Comparison of ENCODE assay signal across 8 mouse cellular contexts in genomic region chrX:7878007-7878419, GRCm38 (mm10). TPM values are rescaled to one million over a fixed set of nuclear protein-coding genes. Genes with fewer than 3 reads are reported as not detected.
DNase-seq lines count a peak whose midpoint lies in the region; ATAC-seq and TF ChIP-seq lines count a peak whose summit lies in the region.

Gene Pim2, plus strand, starts transcription at chrX:7878262.

- H3K79me3 ChIP-seq in C2C12 (ENCODE audit: low read depth) = no peaks in the 10 kb centered on the region

- no peak for TF ChIP-seq POLR2A in embryonic fibroblast, embryonic 13.5 days (IDR thresholded peaks at IDR 0.05; ENCODE audit: low read depth, low read length)

- H3ac ChIP-seq in C2C12 (ENCODE audit: control insufficient read depth, insufficient read length, low read depth) = peak within 1 kb of the TSS; percentile 74

- whole genome bisulfite sequencing in heart, embryonic 10.5 days = 7% methylated on average over 38 of the region's 38 CpGs
- 16% methylated on average over 30 of the region's 38 CpGs for WGBS in kidney, embryonic 15.5 days
- 23% methylated on average over 38 of the region's 38 CpGs for WGBS in limb, embryonic 15.5 days
- WGBS in midbrain, postnatal 0 days = 23% methylated on average over 27 of the region's 38 CpGs

- DNase-seq in brain, adult 2 months (ENCODE audit: low read depth, low spot score) = peak; percentile 97
- peak; percentile 91 for DNase-seq in heart, embryonic 10.5 days (ENCODE audit: low spot score)
- DNase-seq in midbrain, postnatal 0 days (ENCODE audit: low spot score) = peak; percentile 87
- DNase-seq in spleen, postnatal 36 days (ENCODE audit: low spot score in 2 of 2) = peak; percentile 90 to 91

- no peak for TF ChIP-seq CTCF in C2C12 (IDR thresholded peaks at IDR 0.05; ENCODE audit: control insufficient read depth, insufficient read depth, insufficient read length)
- no peak for TF ChIP-seq CTCF in embryonic fibroblast, embryonic 13.5 days (IDR thresholded peaks at IDR 0.05; ENCODE audit: borderline replicate concordance, insufficient read depth, low read length)
- peak; percentile 15; the same call in 1 of the 2 replicates for TF ChIP-seq CTCF in midbrain, postnatal 0 days (IDR thresholded peaks at IDR 0.05)

- no peaks in the 10 kb centered on the region for H3K36me3 ChIP-seq in C2C12 (ENCODE audit: control insufficient read depth, insufficient read depth)
- peaks cover 21% of the 10 kb centered on the region for H3K36me3 ChIP-seq in heart, embryonic 10.5 days
- H3K36me3 ChIP-seq in kidney, embryonic 15.5 days = peaks cover 16% of the 10 kb centered on the region
- H3K36me3 ChIP-seq in limb, embryonic 15.5 days = peaks cover 7% of the 10 kb centered on the region; the same call in 1 of the 2 replicates
- 0 out of 2 replicates have a peak, but pooled peaks cover 7% of the 10 kb centered on the region for H3K36me3 ChIP-seq in midbrain, postnatal 0 days (ENCODE audit: insufficient read depth, low read length)

- peak; percentile 95 for ATAC-seq in kidney, embryonic 15.5 days (replicated peaks; ENCODE audit: low FRiP score)
- peak; percentile 71 for ATAC-seq in limb, embryonic 15.5 days (ENCODE audit: insufficient number of reproducible peaks, low FRiP score, low TSS enrichment, low read depth)
- ATAC-seq in midbrain, postnatal 0 days (ENCODE audit: low FRiP score) = peak; percentile 86

- H3K27me3 ChIP-seq in C2C12 (ENCODE audit: control insufficient read depth, insufficient read depth, insufficient read length) = no peaks in the 10 kb centered on the region
- no peaks in the 10 kb centered on the region for H3K27me3 ChIP-seq in heart, embryonic 10.5 days (ENCODE audit: insufficient read depth, poor library complexity, severe bottlenecking)
- H3K27me3 ChIP-seq in kidney, embryonic 15.5 days = no peaks in the 10 kb centered on the region
- H3K27me3 ChIP-seq in limb, embryonic 15.5 days = no peaks in the 10 kb centered on the region
- H3K27me3 ChIP-seq in midbrain, postnatal 0 days (ENCODE audit: insufficient read depth, low read length) = no peaks in the 10 kb centered on the region

- H3K4me3 ChIP-seq in C2C12 (ENCODE audit: insufficient read depth, poor library complexity, severe bottlenecking) = peak within 1 kb of the TSS; percentile 23
- H3K4me3 ChIP-seq in embryonic fibroblast, embryonic 13.5 days (ENCODE audit: insufficient read depth, low read length) = peak within 1 kb of the TSS; percentile 28
- H3K4me3 ChIP-seq in heart, embryonic 10.5 days = peak within 1 kb of the TSS; percentile 64
- peak within 1 kb of the TSS; percentile 51 for H3K4me3 ChIP-seq in kidney, embryonic 15.5 days (replicated peaks)
- H3K4me3 ChIP-seq in limb, embryonic 15.5 days = peak within 1 kb of the TSS; percentile 44
- H3K4me3 ChIP-seq in midbrain, postnatal 0 days (ENCODE audit: low read depth, low read length) = peak within 1 kb of the TSS; percentile 51

- H3K4me1 ChIP-seq in embryonic fibroblast, embryonic 13.5 days (ENCODE audit: control insufficient read depth, insufficient read depth, low read length) = 0 out of 2 replicates have a peak, but pooled peaks cover 5% of the 10 kb centered on the region
- H3K4me1 ChIP-seq in heart, embryonic 10.5 days = 0 out of 2 replicates have a peak, but pooled peaks cover 5% of the 10 kb centered on the region
- peaks cover 11% of the 10 kb centered on the region; the same call in 1 of the 2 replicates for H3K4me1 ChIP-seq in kidney, embryonic 15.5 days
- peaks cover 11% of the 10 kb centered on the region; the same call in 1 of the 2 replicates for H3K4me1 ChIP-seq in limb, embryonic 15.5 days
- no peaks in the 10 kb centered on the region for H3K4me1 ChIP-seq in midbrain, postnatal 0 days (ENCODE audit: insufficient read depth, low read length)

- H3K79me2 ChIP-seq in C2C12 (ENCODE audit: control insufficient read depth, insufficient read depth) = no peaks in the 10 kb centered on the region

- no peaks in the 10 kb centered on the region for H3K9me3 ChIP-seq in heart, embryonic 10.5 days
- no peaks in the 10 kb centered on the region for H3K9me3 ChIP-seq in kidney, embryonic 15.5 days (replicated peaks)
- H3K9me3 ChIP-seq in limb, embryonic 15.5 days = no peaks in the 10 kb centered on the region
- no peaks in the 10 kb centered on the region for H3K9me3 ChIP-seq in midbrain, postnatal 0 days (ENCODE audit: low read length)

- peak within 1 kb of the TSS; percentile 49; the same call in 1 of the 2 replicates for H3K9ac ChIP-seq in kidney, embryonic 15.5 days
- H3K9ac ChIP-seq in limb, embryonic 15.5 days = 0 out of 2 replicates have a peak within 1 kb of the TSS, but pooled peaks have one; percentile 31
- peak within 1 kb of the TSS; percentile 55 for H3K9ac ChIP-seq in midbrain, postnatal 0 days (replicated peaks; ENCODE audit: low read length, poor library complexity, severe bottlenecking)

- peak within 1 kb of the TSS; percentile 85 for H3K4me2 ChIP-seq in kidney, embryonic 15.5 days
- peak within 1 kb of the TSS; percentile 80 for H3K4me2 ChIP-seq in limb, embryonic 15.5 days
- H3K4me2 ChIP-seq in midbrain, postnatal 0 days (ENCODE audit: low read depth, low read length, poor library complexity, severe bottlenecking) = peak within 1 kb of the TSS; percentile 58

- H3K27ac ChIP-seq in embryonic fibroblast, embryonic 13.5 days (ENCODE audit: insufficient read depth, low read length) = no peak within 1 kb of the TSS
- peak within 1 kb of the TSS; percentile 56 for H3K27ac ChIP-seq in heart, embryonic 10.5 days
- H3K27ac ChIP-seq in kidney, embryonic 15.5 days = no peak within 1 kb of the TSS
- no peak within 1 kb of the TSS for H3K27ac ChIP-seq in limb, embryonic 15.5 days
- peak within 1 kb of the TSS; percentile 51 for H3K27ac ChIP-seq in midbrain, postnatal 0 days (ENCODE audit: low read depth, low read length)

TF ChIP-seq in C2C12, 6 proteins besides CTCF, POLR2A, EP300 and RAD21:
- no peak for TF ChIP-seq MYOG (IDR thresholded peaks at IDR 0.05; ENCODE audit: control insufficient read depth, extremely low read depth, insufficient read length)
- no peak for TF ChIP-seq FOSL1 (IDR thresholded peaks at IDR 0.05; ENCODE audit: insufficient read depth, low read length, poor library complexity, severe bottlenecking)
- TF ChIP-seq CEBPB (IDR thresholded peaks at IDR 0.05; ENCODE audit: low read depth) = no peak
- no peak for TF ChIP-seq MAX (IDR thresholded peaks at IDR 0.05)
- no peak for TF ChIP-seq MYOD1 (IDR thresholded peaks at IDR 0.05; ENCODE audit: control insufficient read depth, insufficient read length, low read depth)
TF ChIP-seq in C2C12: peak in this region for 0.

RNA-seq across cellular contexts. Expression of gene Pim2, which starts in this region (rescaled TPM):
- polyA plus RNA-seq in C2C12 (2012; fragmentation: generic; extraction: Trizol) = 2.4 TPM
- 4.0 and 4.3 TPM in 2 replicates for polyA plus RNA-seq in embryonic fibroblast, embryonic 13.5 days (2011; ENCODE audit: insufficient read length, low read depth, missing spikeins)
- polyA plus RNA-seq in heart, embryonic 10.5 days (2016; fragmentation: Nextera tagmentation; extraction: Ambion mirVana) = 7.0 and 7.8 TPM in 2 replicates
- polyA plus RNA-seq in kidney, embryonic 15.5 days (2015; fragmentation: Nextera tagmentation; extraction: Ambion mirVana) = 9.7 and 10.8 TPM in 2 replicates
- 4.8 and 5.1 TPM in 2 replicates for polyA plus RNA-seq in limb, embryonic 15.5 days (2015; fragmentation: Nextera tagmentation; extraction: Ambion mirVana)
- 12.7 and 17.4 TPM in 2 replicates for total RNA-seq in midbrain, postnatal 0 days (2014; rRNA removed)
- 20.4 and 20.9 TPM in 2 replicates for polyA plus RNA-seq in midbrain, postnatal 0 days (2015; fragmentation: Nextera tagmentation; extraction: Ambion mirVana)

Comparison
In these comparisons a context has a peak if more than half of its experiments do, and no peak if none do; other contexts are left out.
1. H3K27ac ChIP-seq: peak in heart, embryonic 10.5 days (single experiment) and midbrain, postnatal 0 days (single experiment); none in embryonic fibroblast, embryonic 13.5 days (single experiment), kidney, embryonic 15.5 days (single experiment) and limb, embryonic 15.5 days (single experiment).
2. Peak in every context shown above with its lines, with median percentiles within 50 percentile points of each other: H3K4me3 ChIP-seq, DNase-seq, ATAC-seq, H3K4me2 ChIP-seq and H3K9ac ChIP-seq.